Mouse (Mus musculus) CH12.LX (cell line): ENCODE results near the gene Utp20. TPM values are rescaled to one million over a fixed set of nuclear protein-coding genes. Genes with fewer than 3 reads are reported as not detected.

Source experiments
- DNase-seq: peaks from one replicate; pipeline ENCODE4 v3.0.0-alpha.2; 2013; ENCODE audit errors: extremely low read depth
- H3K27ac ChIP-seq: 2 replicates; pipeline ENCODE4 v1.5.1; 2012; ENCODE audit warnings: low read depth, mild to moderate bottlenecking, control low read depth, moderate library complexity; ENCODE audit not compliant: insufficient read depth
- H3K27me3 ChIP-seq: replicated peaks from 2 replicates; pipeline ENCODE3; 2012; ENCODE audit warnings: inconsistent platforms
- H3K36me3 ChIP-seq, 2 experiments: replicated peaks in 1 of 2; 2 replicates each; pipeline versions ENCODE3 to v1.6.1; 2012; ENCODE audit warnings: inconsistent platforms in 1 of 2, low read length in 1 of 2, mild to moderate bottlenecking in 1 of 2, mixed read lengths in 1 of 2, moderate library complexity in 1 of 2; ENCODE audit not compliant: control insufficient read depth in 1 of 2, insufficient read depth in 1 of 2
- H3K4me1 ChIP-seq, 2 experiments: 2 replicates each; pipeline ENCODE4 v1.6.1; 2012; ENCODE audit warnings: inconsistent platforms in 1 of 2, moderate library complexity in 1 of 2; ENCODE audit not compliant: insufficient read depth in 2 of 2, control insufficient read depth in 1 of 2
- H3K4me2 ChIP-seq: 2 replicates; pipeline ENCODE4 v1.6.1; 2012; ENCODE audit warnings: low read depth, mild to moderate bottlenecking, control low read depth; ENCODE audit not compliant: poor library complexity, insufficient read depth, severe bottlenecking
- H3K4me3 ChIP-seq, 3 experiments: fragments of 150-350 bp in 1 of 3; sonication (generic) in 1 of 3; replicated peaks in 1 of 3; 2 replicates each; pipeline versions ENCODE3 to v1.5.1; 2011 to 2012; ENCODE audit warnings: low read depth in 2 of 3, low read length in 2 of 3, mild to moderate bottlenecking in 2 of 3, moderate library complexity in 2 of 3, control low read depth in 1 of 3, improper control_type of control experiment in 1 of 3, inconsistent platforms in 1 of 3, mixed read lengths in 1 of 3; ENCODE audit not compliant: poor library complexity in 1 of 3
- H3K79me2 ChIP-seq: replicated peaks from 2 replicates; pipeline ENCODE4 v1.6.1; 2012; ENCODE audit warnings: mild to moderate bottlenecking, moderate library complexity; ENCODE audit not compliant: control insufficient read depth, poor library complexity, insufficient read depth, severe bottlenecking; ENCODE audit errors: extremely low read depth
- H3K9ac ChIP-seq: 2 replicates; pipeline ENCODE4 v1.6.1; 2012; ENCODE audit warnings: low read depth, mild to moderate bottlenecking, control low read depth, moderate library complexity; ENCODE audit not compliant: insufficient read depth
- H3K9me3 ChIP-seq: replicated peaks from 2 replicates; pipeline ENCODE3; 2012; ENCODE audit warnings: low read length, inconsistent platforms, mixed read lengths
- BHLHE40 ChIP-seq: IDR thresholded peaks from 2 replicates; pipeline ENCODE4 v1.6.1; 2011; ENCODE audit warnings: mild to moderate bottlenecking, low read depth, low read length, improper control_type of control experiment
- CHD1 ChIP-seq: IDR thresholded peaks from 2 replicates; pipeline ENCODE4 v1.6.1; 2012; ENCODE audit warnings: low read depth, low read length, improper control_type of control experiment, inconsistent platforms
- CHD2 ChIP-seq: IDR thresholded peaks from 2 replicates; pipeline ENCODE4 v1.6.1; 2011; ENCODE audit warnings: low read length, improper control_type of control experiment
- E2F4 ChIP-seq: IDR thresholded peaks from 2 replicates; pipeline ENCODE4 v1.6.1; 2011; ENCODE audit warnings: low read depth, low read length, improper control_type of control experiment; ENCODE audit not compliant: insufficient replicate concordance
- EP300 ChIP-seq: IDR thresholded peaks from 2 replicates; pipeline ENCODE4 v1.6.1; 2011; ENCODE audit warnings: low read length, improper control_type of control experiment
- ETS1 ChIP-seq: conservative IDR thresholded peaks from 2 replicates; pipeline ENCODE4 v1.6.1; 2012; ENCODE audit warnings: low read depth, mild to moderate bottlenecking, inconsistent platforms, low read length, improper control_type of control experiment, moderate library complexity
- JUN ChIP-seq: IDR thresholded peaks from 2 replicates; pipeline ENCODE4 v1.6.1; 2011; ENCODE audit warnings: low read depth, mild to moderate bottlenecking, low read length, improper control_type of control experiment, moderate library complexity; ENCODE audit not compliant: insufficient read depth
- MAX ChIP-seq: IDR thresholded peaks from 2 replicates; pipeline ENCODE4 v1.6.1; 2011; ENCODE audit warnings: low read length, improper control_type of control experiment
- MEF2A ChIP-seq: IDR thresholded peaks from 2 replicates; pipeline ENCODE4 v1.6.1; 2014; ENCODE audit warnings: low read depth, mild to moderate bottlenecking, inconsistent platforms, low read length, improper control_type of control experiment, borderline replicate concordance
- MXI1 ChIP-seq: IDR thresholded peaks from 2 replicates; pipeline ENCODE4 v1.6.1; 2011; ENCODE audit warnings: mild to moderate bottlenecking, low read depth, low read length, improper control_type of control experiment
- NRF1 ChIP-seq: IDR thresholded peaks from 2 replicates; pipeline ENCODE4 v1.6.1; 2014; ENCODE audit warnings: low read depth, mild to moderate bottlenecking, inconsistent platforms, low read length, improper control_type of control experiment, moderate library complexity
- PAX5 ChIP-seq: IDR thresholded peaks from 2 replicates; pipeline ENCODE4 v1.6.1; 2012; ENCODE audit warnings: low read length, inconsistent platforms, mixed read lengths
- RAD21 ChIP-seq: IDR thresholded peaks from 2 replicates; pipeline ENCODE4 v1.6.1; 2011; ENCODE audit warnings: low read depth, mild to moderate bottlenecking, low read length, improper control_type of control experiment, moderate library complexity
- SIN3A ChIP-seq: IDR thresholded peaks from 2 replicates; pipeline ENCODE4 v1.6.1; 2012; ENCODE audit warnings: low read length, improper control_type of control experiment, inconsistent platforms
- SMC3 ChIP-seq: IDR thresholded peaks from 2 replicates; pipeline ENCODE4 v1.6.1; 2011; ENCODE audit warnings: low read depth, low read length, improper control_type of control experiment
- TBP ChIP-seq: conservative IDR thresholded peaks from 2 replicates; pipeline ENCODE4 v1.6.1; 2011; ENCODE audit warnings: low read depth, low read length, improper control_type of control experiment
- TCF12 ChIP-seq: IDR thresholded peaks from 2 replicates; pipeline ENCODE4 v1.6.1; 2014; ENCODE audit warnings: low read depth, mild to moderate bottlenecking, inconsistent platforms, low read length, improper control_type of control experiment
- UBTF ChIP-seq: IDR thresholded peaks from 2 replicates; pipeline ENCODE4 v1.6.1; 2012; ENCODE audit warnings: low read depth, mild to moderate bottlenecking, inconsistent platforms, low read length, improper control_type of control experiment, moderate library complexity
- ZKSCAN1 ChIP-seq: IDR thresholded peaks from 2 replicates; pipeline ENCODE4 v1.6.1; 2012; ENCODE audit warnings: low read depth, inconsistent platforms, low read length, improper control_type of control experiment, borderline replicate concordance
- dilution Hi-C: fragments of 300-500 bp; cut with MboI; formaldehyde crosslinking; loops from 2 replicates; pipeline ENCODE4 v1.14.3; 2020; ENCODE audit warnings: low sequenced_read_pairs; ENCODE audit not compliant: extremely low pct_unique_long_range_greater_than_20kb, extremely low pct_ligation_motif_present
- in situ Hi-C: fragments of 300-500 bp; cut with MboI; formaldehyde crosslinking; loops from 3 replicates; pipeline ENCODE4 v1.14.3; 2019; ENCODE audit warnings: low sequenced_read_pairs, low pct_ligation_motif_present, low pct_unique_long_range_greater_than_20kb, mixed read lengths
- polyA plus RNA-seq: library from polyadenylated mRNA; unstranded; fragments of >175 nt; gene quantifications from 2 replicates; pipeline ENCODE4 v1.2.1, GENCODE M21; 2012; ENCODE audit warnings: low read depth; ENCODE audit not compliant: insufficient read length
- total RNA-seq, 2 experiments: library from RNA; depleted of rRNA; stranded (reverse); fragments of 300-350 nt in 1 of 2; fragments of >200 nt in 1 of 2; gene quantifications; 2 replicates each; pipeline ENCODE4 v1.2.3; 2012 to 2014

The Utp20 gene
- total and polyA plus RNA-seq, 3 experiments = 40.1 to 70.4 (median 43.0) TPM

- dilution Hi-C loops = no loop called here
- H3K36me3 ChIP-seq = peaks cover 71 to 93% of the 10 kb centered on the region in 2 experiments
Measured at GRCm38 (mm10) chr10:88817335-88817734, 9.3 kb downstream of the Utp20 start.

DNA sequence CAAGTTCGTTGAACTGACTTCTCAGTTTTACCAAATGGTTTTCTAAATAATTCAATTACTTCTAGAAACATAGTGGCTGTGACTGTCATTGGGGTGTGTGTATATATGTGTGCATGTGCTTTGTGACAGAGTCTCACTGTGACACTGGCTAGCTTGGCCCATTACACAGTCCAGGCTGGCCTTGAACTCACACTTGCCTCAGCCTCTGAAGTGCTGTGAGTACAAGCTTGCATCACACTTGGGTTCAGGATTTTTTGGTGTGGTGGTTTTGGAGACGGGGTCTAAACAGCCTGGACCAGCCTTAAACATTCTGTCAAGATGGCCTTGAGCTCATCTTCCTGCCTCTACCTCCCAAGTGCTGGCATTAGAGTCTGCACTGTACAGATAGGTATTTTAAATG is 11.3 kb downstream of the Utp20 start:
- Histone ChIP-seq H3K79me2 (0 out of 2 replicates have a peak, but pooled peaks cover 2% of the 10 kb centered on the region), H3K9me3 (no peaks in the 10 kb centered on the region), H3K9ac (no peak overlapping the region), H3K36me3 (peaks cover 69 to 93% of the 10 kb centered on the region in 2 experiments), H3K4me2 (no peak overlapping the region), H3K4me3 (no peak overlapping the region), H3K27me3 (no peaks in the 10 kb centered on the region), H3K4me1 (no peaks in the 10 kb centered on the region), H3K27ac (no peak overlapping the region)
- in situ Hi-C loops = no loop called here
- TF ChIP-seq SIN3A (no peak), SMC3 (no peak), MAX (no peak), UBTF (no peak), NRF1 (no peak), MXI1 (no peak), BHLHE40 (no peak), EP300 (no peak), ETS1 (no peak), TBP (no peak), PAX5 (no peak), E2F4 (no peak), JUN (no peak), MEF2A (no peak)
- dilution Hi-C loops = no loop called here
- no peak for DNase-seq

More at GRCm38 (mm10) chr10:88817335-88817734, 9.3 kb downstream of the Utp20 start:
- H3K4me1 ChIP-seq = no peaks in the 10 kb centered on the region
- H3K9me3 ChIP-seq = no peaks in the 10 kb centered on the region
- 0 out of 2 replicates have a peak, but pooled peaks cover 2% of the 10 kb centered on the region for H3K79me2 ChIP-seq
- H3K9ac ChIP-seq = no peak overlapping the region
- H3K4me2 ChIP-seq = no peak overlapping the region
- H3K27me3 ChIP-seq = no peaks in the 10 kb centered on the region
- DNase-seq = no peak
- H3K4me3 ChIP-seq = no peak overlapping the region
- in situ Hi-C loops = no loop called here
- no peak overlapping the region for H3K27ac ChIP-seq
- TF ChIP-seq BHLHE40 (no peak), EP300 (no peak), CHD2 (no peak), ZKSCAN1 (no peak), RAD21 (no peak), CHD1 (no peak), TCF12 (no peak)
